In the genomic region with DNA sequence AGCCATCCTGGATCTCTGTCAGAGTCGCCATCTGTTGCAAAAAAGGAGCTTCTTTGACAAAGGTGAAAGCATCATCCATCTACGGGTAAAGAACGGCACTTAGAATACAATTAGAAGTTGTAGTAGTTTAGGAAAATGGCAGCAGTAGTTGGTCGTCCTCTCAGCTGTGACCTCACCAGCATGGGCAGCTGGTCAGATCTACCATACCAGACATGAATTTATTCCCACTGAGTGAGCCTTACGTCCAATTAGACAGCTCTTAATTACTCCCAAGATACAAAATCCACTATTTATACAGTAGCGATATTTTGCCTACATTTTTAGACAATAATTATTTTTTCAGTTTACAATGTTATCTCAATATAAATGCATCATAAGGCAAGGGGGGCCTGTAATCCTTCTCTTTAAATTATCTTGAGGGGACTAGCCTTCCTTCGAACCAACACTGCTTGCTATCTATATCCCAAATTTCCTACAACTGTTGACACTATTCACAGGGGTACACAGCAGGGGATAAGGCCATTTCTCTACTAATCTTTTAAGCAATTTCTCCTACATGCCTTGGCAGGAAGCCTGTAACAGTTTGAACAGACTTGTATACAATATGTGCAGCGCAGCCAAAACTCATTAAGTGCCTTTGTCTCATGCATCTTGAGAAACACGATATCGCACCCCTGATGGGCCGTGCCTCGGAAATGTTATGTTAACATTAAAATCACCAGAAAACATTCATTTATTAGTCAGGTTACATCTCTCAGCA, we compare ENCODE assay signal across 14 mouse cellular contexts.
A peak's percentile ranks its signal among the peaks of the same experiment; 100 is the strongest.
DNase-seq lines count a peak whose midpoint lies in the region; ATAC-seq and TF ChIP-seq lines count a peak whose summit lies in the region.
"Had no signal": no experiment of that assay in that cellular context is flagged by ENCODE, and none has a peak within 500 bp of the region (broad histone marks: within the 10 kb centered on the region; RNA-seq: fewer than 3 reads in every experiment).

No protein-coding gene starts in this region.

- H3K4me3 ChIP-seq in limb, embryonic 13.5 days, result no peak overlapping the region
- H3K4me3 ChIP-seq in limb, embryonic 10.5 days, result no peak overlapping the region
- H3K4me3 ChIP-seq: embryonic facial prominence, embryonic 15.5 days; heart, adult 2 months; midbrain, embryonic 12.5 days had no signal

- no peak for TF ChIP-seq POLR2A in brain, embryonic 14.5 days (IDR thresholded peaks at IDR 0.05; ENCODE audit: borderline replicate concordance, extremely low read depth, insufficient read depth, insufficient read length, poor library complexity, severe bottlenecking)

- ATAC-seq in limb, embryonic 13.5 days (ENCODE audit: low FRiP score, low read depth), result peak; percentile 69; the same call in 1 of the 2 replicates
- ATAC-seq in activated CD4-positive, CD25-positive, alpha-beta regulatory T cell, adult 4 months, result no peak

- H3K9ac ChIP-seq in limb, embryonic 13.5 days, result no peak overlapping the region
- H3K9ac ChIP-seq: embryonic facial prominence, embryonic 15.5 days; midbrain, embryonic 12.5 days had no signal

- 64% methylated on average over 12 of the region's 12 CpGs for WGBS in limb, embryonic 13.5 days
- WGBS in limb, embryonic 10.5 days, result 91% methylated on average over 12 of the region's 12 CpGs

- no peak for DNase-seq in limb, embryonic 10.5 days (ENCODE audit: low spot score)
- DNase-seq in brain, embryonic 14.5 days (ENCODE audit: low read depth), result peak; percentile 94
- peak; percentile 10 for DNase-seq in fat pad, adult 2 months (ENCODE audit: extremely low read depth, low read depth, low spot score)
- peak; percentile 15 for DNase-seq in lung, postnatal 10 days
- no peak for DNase-seq in left cerebral cortex, adult 9 months (ENCODE audit: low spot score in 2 of 2)
- DNase-seq: adrenal gland, postnatal 36 days; cerebellum, adult 2 months; heart, adult 2 months; heart, postnatal 14 days; liver had no signal

- H3K4me1 ChIP-seq in limb, embryonic 13.5 days, result no peaks in the 10 kb centered on the region
- H3K4me1 ChIP-seq in limb, embryonic 10.5 days, result no peaks in the 10 kb centered on the region
- H3K4me1 ChIP-seq: midbrain, embryonic 12.5 days had no signal

- no peak overlapping the region for H3K4me2 ChIP-seq in limb, embryonic 13.5 days (replicated peaks)
- H3K4me2 ChIP-seq: embryonic facial prominence, embryonic 15.5 days; midbrain, embryonic 12.5 days had no signal

- TF ChIP-seq CTCF in brain, embryonic 14.5 days (IDR thresholded peaks at IDR 0.05; ENCODE audit: borderline replicate concordance, extremely low read depth, insufficient read depth, insufficient read length), result no peak

- no peaks in the 10 kb centered on the region for H3K27me3 ChIP-seq in limb, embryonic 13.5 days
- H3K27me3 ChIP-seq in limb, embryonic 10.5 days (ENCODE audit: low read depth, poor library complexity, severe bottlenecking), result no peaks in the 10 kb centered on the region
- H3K27me3 ChIP-seq: embryonic facial prominence, embryonic 15.5 days; midbrain, embryonic 12.5 days had no signal

- H3K36me3 ChIP-seq in limb, embryonic 13.5 days, result no peaks in the 10 kb centered on the region
- no peaks in the 10 kb centered on the region for H3K36me3 ChIP-seq in limb, embryonic 10.5 days
- H3K36me3 ChIP-seq: embryonic facial prominence, embryonic 15.5 days; midbrain, embryonic 12.5 days had no signal

- no peak overlapping the region for H3K27ac ChIP-seq in limb, embryonic 13.5 days
- H3K27ac ChIP-seq in limb, embryonic 10.5 days, result no peak overlapping the region
- H3K27ac ChIP-seq: embryonic facial prominence, embryonic 15.5 days; heart, adult 2 months; midbrain, embryonic 12.5 days had no signal

- H3K9me3 ChIP-seq in limb, embryonic 13.5 days, result no peaks in the 10 kb centered on the region
- no peaks in the 10 kb centered on the region for H3K9me3 ChIP-seq in limb, embryonic 10.5 days (replicated peaks)
- H3K9me3 ChIP-seq: embryonic facial prominence, embryonic 15.5 days; midbrain, embryonic 12.5 days had no signal

Comparison
In these comparisons a context has a peak if more than half of its experiments do, and no peak if none do; other contexts are left out.
1. DNase-seq: peak in brain, embryonic 14.5 days (single experiment), fat pad, adult 2 months (single experiment) and lung, postnatal 10 days (single experiment); none in limb, embryonic 10.5 days (single experiment) and left cerebral cortex, adult 9 months (0 of 2).